Mouse (Mus musculus) G1E (cell line): ENCODE data around the gene Slc8b1.

Source experiments
- CTCF ChIP-seq: IDR thresholded peaks from 2 replicates; pipeline ENCODE4 v1.5.1; 2012; ENCODE audit warnings: low read depth, low read length, inconsistent platforms, mixed read lengths
- GATA1 ChIP-seq: IDR thresholded peaks from 2 replicates; pipeline ENCODE4 v1.6.1; 2012; ENCODE audit warnings: borderline replicate concordance, low read length, inconsistent platforms, mixed read lengths
- TAL1 ChIP-seq: conservative IDR thresholded peaks from 2 replicates; pipeline ENCODE4 v1.6.1; 2012; ENCODE audit warnings: low read depth, low read length, inconsistent platforms, mixed read lengths

- no peak for TF ChIP-seq CTCF
- TF ChIP-seq TAL1, result no peak
- TF ChIP-seq GATA1, result no peak
Observed at GRCm38 (mm10) chr5:120578504-120579081, 67.6 kb downstream of the Slc8b1 start.
